Mouse (Mus musculus): ENCODE data around the gene Mcrip1. TPM values are rescaled to one million over a fixed set of nuclear protein-coding genes. Genes with fewer than 3 reads are reported as not detected.
"Not testable (repeated sequence)": the region's sequence is repeated elsewhere in the genome, so short reads cannot be mapped to it uniquely, and the experiment has no call there.

The Mcrip1 gene
- total RNA-seq (2021): 10 to 100 TPM; 43.1 to 43.7 TPM

GRCm38 (mm10) chr11:120549168-120549945 is at the start of gene Mcrip1:
Gene Mcrip1 (minus strand): TSS chr11:120549727.
- intact Hi-C loops (cut with DNase I): loop anchor here (2.0 kb wide), 1 partner anchor 31 kb away; no protein-coding TSS in a partner anchor

GRCm38 (mm10) chr11:120598990-120599549 is 49.5 kb upstream of the Mcrip1 start:
- intact Hi-C loops (cut with DNase I): loop anchor here (2.0 kb wide), 1 partner anchor 16 kb away; no protein-coding TSS in a partner anchor
- no peak for DNase-seq

More at GRCm38 (mm10) chr11:120549168-120549945, at the start of gene Mcrip1:
- DNase-seq: peak; percentile 96 to 97

- DNase-seq: peak; percentile 95
- intact Hi-C loops (cut with DNase I): loop anchor here (2.0 kb wide), 1 partner anchor 16 kb away; no protein-coding TSS in a partner anchor
These were observed 48.9 kb upstream of the Mcrip1 start, which contains the start of the genes Alyref and Anapc11 for GRCm38 (mm10) chr11:120598283-120598989. Gene Alyref (minus strand): TSS chr11:120598365. Gene Anapc11 (plus strand): TSS chr11:120598421.

GRCm38 (mm10) chr11:120597240-120598235 is 48.0 kb upstream of the Mcrip1 start:
- no peak for DNase-seq
- intact Hi-C loops (cut with DNase I): loop anchor here (2.0 kb wide), 1 partner anchor 15 kb away; no protein-coding TSS in a partner anchor

- no peak for DNase-seq
- intact Hi-C loops (cut with DNase I): no loop called here
These were observed 39.0 kb upstream of the Mcrip1 start for GRCm38 (mm10) chr11:120588531-120588930.

GRCm38 (mm10) chr11:120583937-120584336 is 34.4 kb upstream of the Mcrip1 start:
- intact Hi-C loops (cut with DNase I): loop anchor here (2.0 to 5.0 kb wide), 2 partner anchors 15 to 128 kb away; partner anchors contain the start of genes Alyref, Anapc11, Cenpx and Lrrc45
- DNase-seq: no peak

- not testable (repeated sequence) for DNase-seq
- intact Hi-C loops (cut with DNase I): loop anchor here (2.0 to 5.0 kb wide), 2 partner anchors 16 to 129 kb away; partner anchors contain the start of genes Alyref, Anapc11, Cenpx and Lrrc45
These were observed 33.4 kb upstream of the Mcrip1 start for GRCm38 (mm10) chr11:120582982-120583293.

GRCm38 (mm10) chr11:120582268-120582981 is 32.9 kb upstream of the Mcrip1 start:
- intact Hi-C loops (cut with DNase I): loop anchor here (2.0 to 5.0 kb wide), 2 partner anchors 16 to 130 kb away; partner anchors contain the start of genes Alyref, Anapc11, Cenpx and Lrrc45
- DNase-seq: peak; percentile 35 to 41

GRCm38 (mm10) chr11:120581490-120582267 is 32.2 kb upstream of the Mcrip1 start, which contains the start of gene Arhgdia:
Gene Arhgdia (minus strand): TSS chr11:120581624.
- peak; percentile 90 to 93 for DNase-seq
- intact Hi-C loops (cut with DNase I): loop anchor here (1.0 to 5.0 kb wide), 3 partner anchors 8 to 131 kb away; partner anchors contain the start of genes Alyref, Anapc11, Cenpx and Lrrc45

GRCm38 (mm10) chr11:120580871-120581331 is 31.4 kb upstream of the Mcrip1 start:
- intact Hi-C loops (cut with DNase I): loop anchor here (1.0 to 5.0 kb wide), 2 partner anchors 8 to 131 kb away; partner anchors contain the start of genes Cenpx, Lrrc45 and P4hb
- peak; percentile 57 to 71 for DNase-seq

- intact Hi-C loops (cut with DNase I): loop anchor here (5.0 kb wide), 1 partner anchor 132 kb away; the partner anchor contains the start of genes Cenpx and Lrrc45
- peak in 1 of 2 experiments; percentile 16 for DNase-seq
These were observed 30.7 kb upstream of the Mcrip1 start for GRCm38 (mm10) chr11:120580190-120580589.

GRCm38 (mm10) chr11:120579316-120580107 is 30.0 kb upstream of the Mcrip1 start:
- intact Hi-C loops (cut with DNase I): loop anchor here (5.0 kb wide), 1 partner anchor 133 kb away; the partner anchor contains the start of genes Cenpx and Lrrc45
- peak; percentile 81 to 83 for DNase-seq

- no peak for DNase-seq
- intact Hi-C loops (cut with DNase I): no loop called here
These were observed 29.2 kb upstream of the Mcrip1 start for GRCm38 (mm10) chr11:120578694-120579243.

- no peak for DNase-seq
- intact Hi-C loops (cut with DNase I): no loop called here
These were observed 28.6 kb upstream of the Mcrip1 start for GRCm38 (mm10) chr11:120578024-120578693.

- peak in 1 of 2 experiments; percentile 28 for DNase-seq
- intact Hi-C loops (cut with DNase I): loop anchor here (1.0 kb wide), 1 partner anchor 62 kb away; no protein-coding TSS in a partner anchor
These were observed 27.9 kb upstream of the Mcrip1 start for GRCm38 (mm10) chr11:120577211-120578023.

Data from heart, postnatal 36 days (tissue).